Mouse (Mus musculus) left cerebral cortex, postnatal 36 days (tissue): Measurements from ENCODE around the gene Ube2c. TPM values are rescaled to one million over a fixed set of nuclear protein-coding genes. Genes with fewer than 3 reads are reported as not detected.
A peak's percentile ranks its signal among the peaks of the same experiment; 100 is the strongest.

Source experiments
- DNase-seq, 2 experiments: peaks; one replicate each; pipeline ENCODE4 v3.0.0; 2021 to 2022; ENCODE audit warnings: low spot score in 2 of 2, mixed read lengths in 1 of 2
- intact Hi-C: fragments of 180-260 bp; cut with DNase I; formaldehyde crosslinking; loops from one replicate; pipeline ENCODE4 v1.15.1; 2025
- total RNA-seq, 2 experiments: library from RNA; stranded (reverse); gene quantifications; 2 replicates each; pipeline ENCODE4 v1.2.3; 2021

Gene Ube2c
- total RNA-seq, 2 experiments from 2014 or later: 0.57 to 1.3 TPM

GRCm38 (mm10) chr2:164806614-164807013 lies 36.9 kb downstream of the Ube2c start:
- DNase-seq: no peak
- intact Hi-C loops: no loop called here

- intact Hi-C loops: no loop called here
- no peak for DNase-seq
Observed at GRCm38 (mm10) chr2:164813557-164813956, 43.9 kb downstream of the Ube2c start.

- intact Hi-C loops: no loop called here
- DNase-seq: no peak
Observed at GRCm38 (mm10) chr2:164815348-164815747, 45.6 kb downstream of the Ube2c start.

GRCm38 (mm10) chr2:164815821-164816220 lies 46.1 kb downstream of the Ube2c start:
- intact Hi-C loops: no loop called here

GRCm38 (mm10) chr2:164817206-164817605 lies 47.5 kb downstream of the Ube2c start:
- intact Hi-C loops: no loop called here
- no peak for DNase-seq

More at GRCm38 (mm10) chr2:164815821-164816220, 46.1 kb downstream of the Ube2c start:
- no peak for DNase-seq

GRCm38 (mm10) chr2:164817703-164818102 lies 48.0 kb downstream of the Ube2c start:
- intact Hi-C loops: no loop called here
- no peak for DNase-seq

- intact Hi-C loops: no loop called here
- peak in 1 of 2 experiments; percentile 24 for DNase-seq
Observed at GRCm38 (mm10) chr2:164821060-164821459, 51.4 kb downstream of the Ube2c start.

- intact Hi-C loops: loop anchor here (2.0 kb wide), 1 partner anchor 18 kb away; the partner anchor contains the start of genes Acot8 and Zswim3
- peak; percentile 100 for DNase-seq
Observed at GRCm38 (mm10) chr2:164822636-164823165, 53.0 kb downstream of the Ube2c start, which contains the start of gene Zswim1. Gene Zswim1, plus strand, starts transcription at chr2:164822686.

GRCm38 (mm10) chr2:164823181-164823585 lies 53.5 kb downstream of the Ube2c start:
- intact Hi-C loops: loop anchor here (2.0 kb wide), 1 partner anchor 18 kb away; the partner anchor contains the start of genes Acot8 and Zswim3
- DNase-seq: no peak

GRCm38 (mm10) chr2:164823969-164824368 lies 54.3 kb downstream of the Ube2c start:
- intact Hi-C loops: loop anchor here (2.0 kb wide), 1 partner anchor 19 kb away; the partner anchor contains the start of genes Acot8 and Zswim3

GRCm38 (mm10) chr2:164825521-164825920 lies 55.8 kb downstream of the Ube2c start:
- intact Hi-C loops: no loop called here
- no peak for DNase-seq

More at GRCm38 (mm10) chr2:164823969-164824368, 54.3 kb downstream of the Ube2c start:
- no peak for DNase-seq

- no peak for DNase-seq
- intact Hi-C loops: no loop called here
Observed at GRCm38 (mm10) chr2:164827146-164827850, 57.6 kb downstream of the Ube2c start.

Other genes with a start within 250 kb of the Ube2c start
- not detected for gene Wfdc2, start 207.5 kb upstream of the Ube2c start, total RNA-seq
- not detected for gene Spint3, start 196.4 kb upstream of the Ube2c start, total RNA-seq
- gene Wfdc6a, start 184.5 kb upstream of the Ube2c start, total RNA-seq: not detected
- gene Eppin, start 176.3 kb upstream of the Ube2c start, total RNA-seq: not detected
- gene Wfdc6b, start 156.4 kb upstream of the Ube2c start, total RNA-seq: not detected
- gene Wfdc8, start 156.3 kb upstream of the Ube2c start, total RNA-seq: not detected
- gene Wfdc16, start 131.1 kb upstream of the Ube2c start, total RNA-seq: not detected
- not detected for gene Wfdc10, start 113.9 kb upstream of the Ube2c start, total RNA-seq
- gene Wfdc9, start 113.3 kb upstream of the Ube2c start, total RNA-seq: not detected
- gene Wfdc11, start 95.8 kb upstream of the Ube2c start, total RNA-seq: not detected
- not detected for gene Wfdc13, start 84.8 kb upstream of the Ube2c start, total RNA-seq
- gene Spint4, start 71.4 kb upstream of the Ube2c start, total RNA-seq: not detected
- gene Spint5, start 54.6 kb upstream of the Ube2c start, total RNA-seq: not detected
- gene Wfdc3, start 24.0 kb upstream of the Ube2c start, total RNA-seq: 1 to 10 TPM; 1.2 to 2.4 TPM
- gene Dnttip1, start 23.9 kb upstream of the Ube2c start, total RNA-seq: 10 to 100 TPM; 33.5 to 37.8 TPM
- gene Tnnc2, start 10.1 kb downstream of the Ube2c start, total RNA-seq: under 1 TPM in 1 of 2 experiments, not detected in 1; 0.96 TPM
- gene Snx21, start 15.9 kb downstream of the Ube2c start, total RNA-seq: 10 to 100 TPM; 54.9 to 59.5 TPM
- 10 to 100 TPM; 25.5 to 27.6 TPM for gene Acot8, start 35.0 kb downstream of the Ube2c start, total RNA-seq
- gene Zswim3, start 35.2 kb downstream of the Ube2c start, total RNA-seq: 1 to 10 TPM; 8.2 to 8.3 TPM
- 10 to 100 TPM; 22.0 to 22.8 TPM for gene Zswim1, start 52.8 kb downstream of the Ube2c start, total RNA-seq
- gene Spata25, start 58.6 kb downstream of the Ube2c start, total RNA-seq: 1 to 10 TPM in 1 of 2 experiments, not detected in 1; 1.7 TPM
- 100 to 1,000 TPM; 104 to 105 TPM for gene Ctsa, start 63.0 kb downstream of the Ube2c start, total RNA-seq
- 1 to 10 TPM; 3.8 to 5.3 TPM for gene Neurl2, start 63.6 kb downstream of the Ube2c start, total RNA-seq
- 10 to 100 TPM; 81.9 to 86.4 TPM for gene Pltp, start 87.8 kb downstream of the Ube2c start, total RNA-seq
- gene Pcif1, start 109.4 kb downstream of the Ube2c start, total RNA-seq: 10 to 100 TPM; 42.8 to 46.7 TPM
- gene Zfp335, start 141.9 kb downstream of the Ube2c start, total RNA-seq: 10 to 100 TPM; 22.6 to 28.5 TPM
- 1 to 10 TPM; 1.7 to 2.1 TPM for gene Mmp9, start 170.9 kb downstream of the Ube2c start, total RNA-seq
- 100 to 1,000 TPM; 521 to 559 TPM for gene Slc12a5, start 190.9 kb downstream of the Ube2c start, total RNA-seq